Mouse (Mus musculus) heart, adult 2 months (tissue): ENCODE measurements around the gene Efcab6.

Source experiments
- CTCF ChIP-seq: fragments of 200-600 bp; IDR thresholded peaks from 2 replicates; pipeline ENCODE4 v1.8.1; 2022; ENCODE audit warnings: antibody characterized with exemption, mild to moderate bottlenecking, moderate library complexity
- EP300 ChIP-seq: fragments of 200-500 bp; IDR thresholded peaks from 2 replicates; pipeline ENCODE4 v1.6.1; 2011; ENCODE audit warnings: low read depth, low read length, control low read depth; ENCODE audit not compliant: insufficient read depth
- POLR2A ChIP-seq: fragments of 200-500 bp; IDR thresholded peaks from 2 replicates; pipeline ENCODE4 v1.6.1; 2011; ENCODE audit warnings: mild to moderate bottlenecking, low read depth, low read length, control low read depth; ENCODE audit not compliant: insufficient read depth

DNA sequence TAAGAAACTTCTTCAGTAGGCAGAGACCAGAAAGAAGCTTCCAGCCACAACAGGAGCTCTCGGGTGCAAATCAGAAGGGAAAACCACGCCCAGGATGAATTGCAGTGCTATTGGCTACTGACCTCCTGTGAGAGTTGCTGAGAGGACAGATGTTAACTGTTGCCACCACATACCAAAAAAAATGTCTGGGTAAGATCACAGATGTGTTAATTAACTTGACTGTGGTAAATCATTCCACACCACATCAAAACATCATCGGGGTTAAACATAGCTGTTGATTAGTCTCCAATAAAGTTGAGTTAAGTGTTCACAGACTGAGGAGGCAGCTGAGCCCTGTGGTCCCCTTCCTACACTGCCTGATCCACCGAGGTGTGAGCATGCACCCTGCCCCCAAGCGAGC lies 88.1 kb downstream of the Efcab6 start:
- TF ChIP-seq CTCF (no peak), POLR2A (no peak), EP300 (no peak)
